Mouse (Mus musculus) c-Kit-positive CD71-positive TER-119-negative erythroid progenitor cells, embryonic 14.5 days (primary cell): ENCODE measurements around the gene Prkca.

Experiments
- DNase-seq: peaks from one replicate; pipeline ENCODE4 v3.0.0-alpha.2; 2013; ENCODE audit warnings: low read depth

Prkca gene

DNA sequence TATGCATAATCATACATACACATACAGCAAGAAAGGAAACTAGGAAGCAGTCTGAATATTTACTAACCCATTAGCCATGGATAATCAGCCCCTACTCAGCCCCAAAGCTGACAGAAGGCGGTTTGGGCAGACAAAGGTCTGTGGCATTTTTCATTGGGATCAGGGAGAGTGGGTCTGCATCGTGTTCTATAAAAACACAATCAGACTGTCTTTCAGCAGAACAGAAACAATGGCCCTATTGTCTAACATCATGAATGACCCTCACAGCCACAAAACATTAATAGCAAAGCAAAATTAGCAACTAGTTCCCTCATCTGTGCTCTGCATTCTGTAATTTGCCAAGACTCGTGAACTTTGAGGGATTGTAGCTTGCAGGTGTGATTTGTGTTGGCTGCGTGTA is 181.6 kb downstream of the Prkca start:
- no peak for DNase-seq

DNA sequence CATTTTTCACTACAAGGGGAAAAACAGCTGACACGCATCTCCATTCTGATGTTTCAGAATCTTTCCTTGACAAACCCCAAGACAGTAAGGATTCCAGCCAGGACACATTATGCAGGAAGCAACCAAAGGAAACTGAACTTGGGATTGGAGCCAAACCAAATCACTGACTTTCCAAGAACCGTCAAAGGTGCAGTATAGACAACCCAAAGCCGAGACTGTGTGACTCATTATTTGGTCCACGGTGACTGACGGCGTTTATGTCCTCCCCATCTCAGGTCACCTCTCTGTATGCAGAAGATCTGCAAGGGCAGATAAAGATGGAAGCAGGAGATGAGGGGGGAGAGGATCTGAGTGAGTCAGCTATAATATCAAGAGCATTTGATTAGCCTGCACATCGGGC is 183.7 kb downstream of the Prkca start:
- no peak for DNase-seq

DNA sequence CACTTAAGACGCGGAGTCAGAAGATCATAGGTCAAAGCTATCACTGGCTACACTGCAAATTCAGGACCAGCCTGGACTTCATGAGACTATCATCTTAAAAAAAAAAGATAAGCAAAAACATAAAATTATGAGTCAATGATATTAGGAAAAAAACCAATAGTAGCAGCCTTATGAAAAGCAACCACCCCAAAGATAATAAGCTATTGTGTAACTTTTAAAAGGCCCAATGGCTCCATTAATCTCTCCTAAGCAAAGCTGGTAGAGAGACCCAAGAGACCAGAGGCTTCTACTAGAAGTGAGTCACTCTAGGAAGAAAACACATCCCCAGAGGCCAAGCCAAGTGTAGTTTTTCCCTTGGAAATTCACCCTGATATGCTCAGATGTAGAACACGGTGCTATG is 185.7 kb downstream of the Prkca start:
- DNase-seq: no peak

DNA sequence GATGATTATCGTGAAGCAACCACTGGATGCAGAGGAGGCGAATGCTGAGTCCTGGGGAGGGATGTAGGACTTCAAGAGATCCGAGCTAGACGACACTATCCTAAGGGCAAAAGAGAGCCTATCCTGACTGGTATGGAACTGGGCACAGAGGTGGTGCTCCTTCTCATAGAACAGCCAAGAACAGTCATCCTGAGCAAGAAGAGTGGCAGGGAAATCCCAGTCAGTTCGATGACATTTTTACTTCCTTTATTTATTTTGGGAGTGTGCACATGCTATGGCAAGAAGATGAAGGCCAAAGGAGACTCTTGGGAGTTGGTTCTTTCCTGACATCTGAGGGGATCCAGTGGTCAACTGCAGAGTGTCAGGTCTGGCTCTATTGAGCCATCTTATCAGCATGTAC is 186.7 kb downstream of the Prkca start:
- DNase-seq: no peak

GRCm38 (mm10) chr11:108156107-108156506 is 187.6 kb downstream of the Prkca start:
- DNase-seq: no peak

DNA sequence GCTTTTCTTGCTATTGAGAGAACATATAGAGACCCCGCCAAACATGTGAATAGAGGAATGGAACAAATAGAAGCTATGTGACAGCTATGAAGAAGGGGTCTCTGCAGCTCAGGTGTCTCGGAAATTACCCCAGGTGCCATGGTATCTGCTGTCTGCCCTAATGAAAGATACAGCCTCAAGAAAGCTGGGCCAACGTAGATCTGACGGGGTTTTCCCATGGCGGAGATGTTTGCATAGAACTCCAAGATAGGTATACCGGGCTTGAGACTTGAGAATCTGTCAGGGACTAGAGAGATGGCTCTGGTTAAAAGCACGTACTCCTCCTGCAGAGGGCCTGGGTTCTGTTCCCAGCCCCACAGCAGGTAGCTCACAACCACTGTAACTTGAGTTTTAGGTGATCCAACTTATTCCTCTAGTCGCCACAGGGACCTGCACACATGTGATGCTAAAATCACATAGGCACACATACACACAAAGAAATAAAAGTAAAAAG is 188.6 kb downstream of the Prkca start:
- DNase-seq: no peak

- no peak for DNase-seq
Measured at GRCm38 (mm10) chr11:108153997-108154841, 189.5 kb downstream of the Prkca start.

DNA sequence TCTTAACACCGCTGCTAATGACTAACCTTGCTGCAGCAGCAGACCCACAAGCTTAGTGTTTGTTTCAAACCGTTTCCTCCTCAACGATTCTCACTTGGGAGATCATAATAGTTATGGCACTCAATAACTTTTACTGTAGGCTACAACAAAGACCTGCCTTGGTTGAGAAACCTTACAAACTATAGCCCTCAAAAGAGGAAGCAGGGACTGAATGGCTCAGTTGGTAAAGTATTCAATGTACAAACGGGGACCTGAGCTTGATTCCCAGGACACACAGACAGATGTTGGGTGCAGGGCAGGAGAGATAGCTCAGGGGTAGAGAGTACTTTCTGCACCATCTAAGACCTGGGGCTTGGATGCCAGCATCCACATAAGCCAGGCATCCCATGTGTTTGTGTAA is 191.1 kb downstream of the Prkca start:
- DNase-seq: no peak

- DNase-seq: no peak
Measured at GRCm38 (mm10) chr11:108150410-108150809, 193.3 kb downstream of the Prkca start.

- peak; percentile 19 for DNase-seq
Measured at GRCm38 (mm10) chr11:108149187-108149586, 194.5 kb downstream of the Prkca start.

DNA sequence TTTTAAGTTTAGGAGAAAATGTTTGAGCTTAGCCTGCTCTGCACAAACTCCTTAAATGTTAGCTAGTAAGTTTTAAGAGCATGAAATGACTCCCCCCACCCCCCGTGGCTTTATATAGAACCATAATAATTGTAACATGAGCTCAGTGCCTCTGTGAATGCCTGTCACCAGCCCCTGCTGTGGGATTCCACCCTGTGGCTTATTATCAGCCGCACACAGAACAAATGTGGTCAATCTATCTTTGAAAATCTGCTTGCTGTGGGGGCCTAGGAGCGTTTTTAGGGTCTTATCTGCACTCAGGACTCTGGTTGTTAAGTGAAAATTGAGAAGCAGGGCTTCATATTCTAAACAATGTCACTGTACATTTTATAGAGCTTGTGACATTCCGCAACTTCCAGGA is 195.2 kb downstream of the Prkca start:
- peak; percentile 43 for DNase-seq

- DNase-seq: no peak
Measured at GRCm38 (mm10) chr11:108145752-108146496, 197.8 kb downstream of the Prkca start.

DNA sequence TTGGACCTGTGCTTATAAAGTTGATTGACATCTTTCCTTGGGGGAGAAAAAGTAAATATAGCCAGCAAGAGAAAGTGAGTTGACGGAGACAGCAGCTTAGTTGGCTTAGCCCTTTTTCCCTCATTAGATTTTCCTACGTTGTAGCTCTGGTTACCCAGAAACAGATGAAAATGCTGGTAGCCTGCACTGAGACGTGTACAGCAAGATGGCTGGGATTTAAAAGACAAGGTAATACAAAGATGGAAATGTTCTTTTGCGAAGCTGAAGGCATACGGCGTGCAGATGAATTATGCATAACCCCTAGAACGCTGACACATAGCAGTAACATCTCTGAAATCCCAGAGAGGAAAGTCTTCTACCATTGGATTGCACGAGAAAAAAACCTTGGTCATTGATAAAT is 198.6 kb downstream of the Prkca start:
- DNase-seq: no peak

GRCm38 (mm10) chr11:108143739-108144138 is 200.0 kb downstream of the Prkca start:
- no peak for DNase-seq

DNA sequence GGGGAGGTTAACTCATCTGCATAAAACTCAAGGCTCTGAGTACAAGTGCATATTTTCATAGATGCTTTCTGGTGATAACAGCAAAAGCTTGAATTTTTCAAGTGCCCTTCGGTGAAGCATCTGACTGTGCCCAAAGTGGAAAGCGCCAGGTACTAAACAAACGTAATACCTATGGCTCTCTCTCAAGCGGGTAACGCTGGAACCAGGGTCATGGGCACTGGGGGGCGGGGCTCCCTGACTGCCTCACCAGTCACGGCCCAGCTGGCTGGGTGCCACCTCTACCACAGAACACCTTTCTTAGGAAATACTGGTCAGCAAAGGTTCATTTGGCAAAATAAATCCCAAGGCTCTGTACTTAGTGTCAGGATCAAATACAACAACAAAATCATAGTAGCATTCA is 203.7 kb downstream of the Prkca start:
- DNase-seq: no peak

- no peak for DNase-seq
Measured at GRCm38 (mm10) chr11:108136341-108136740, 207.4 kb downstream of the Prkca start.

GRCm38 (mm10) chr11:108135407-108136159 is 208.1 kb downstream of the Prkca start:
- no peak for DNase-seq

- DNase-seq: peak; percentile 16
Measured at GRCm38 (mm10) chr11:108128593-108128992, 215.1 kb downstream of the Prkca start.

DNA sequence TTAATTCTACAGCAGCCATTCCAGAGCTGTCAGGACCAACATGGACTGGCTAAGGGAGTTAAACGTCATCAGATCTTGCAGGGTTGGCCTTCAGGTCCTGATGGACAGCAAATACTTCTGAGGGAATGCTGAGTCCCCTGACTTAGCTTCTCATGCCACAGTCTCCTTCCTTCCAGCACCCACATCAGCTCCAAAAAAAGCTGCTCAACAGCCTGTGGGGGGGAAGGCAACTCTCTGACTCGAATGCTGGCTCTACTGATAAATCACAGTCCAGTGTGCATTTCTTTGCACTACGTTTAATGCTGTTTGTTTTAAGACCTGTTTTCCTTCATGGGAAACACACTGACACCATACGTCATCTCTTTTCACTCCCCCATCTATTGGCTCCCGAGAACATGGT is 215.8 kb downstream of the Prkca start:
- DNase-seq: no peak

GRCm38 (mm10) chr11:108122486-108122885 is 221.2 kb downstream of the Prkca start:
- no peak for DNase-seq

DNA sequence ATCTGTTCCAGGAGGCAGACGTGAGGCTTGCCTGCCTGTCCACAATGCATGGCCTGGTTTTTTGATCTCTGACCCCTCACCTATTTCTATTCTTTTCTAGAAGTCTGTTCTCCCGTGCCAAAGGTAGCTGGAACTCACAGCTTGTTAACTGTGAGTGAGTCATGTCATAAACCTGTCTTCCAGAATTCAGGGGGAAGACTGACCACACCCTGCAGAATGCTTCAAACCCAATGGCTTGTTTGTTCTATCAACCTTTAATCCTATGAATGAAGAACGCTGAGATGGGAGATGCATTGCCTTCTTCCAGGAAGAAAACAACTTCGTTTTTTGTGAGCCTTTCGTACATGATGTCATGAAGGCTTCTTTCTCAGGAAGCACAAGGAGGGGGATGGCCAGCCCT is 223.0 kb downstream of the Prkca start:
- DNase-seq: no peak

GRCm38 (mm10) chr11:108119785-108120184 is 223.9 kb downstream of the Prkca start:
- DNase-seq: no peak

- no peak for DNase-seq
Measured at GRCm38 (mm10) chr11:108118814-108119213, 224.9 kb downstream of the Prkca start.
